Mouse (Mus musculus) CD4-positive helper T cell, adult 2 months (primary cell): Measurements from ENCODE around the gene Vmn1r28.
"Not testable (repeated sequence)": the region's sequence is repeated elsewhere in the genome, so short reads cannot be mapped to it uniquely, and the experiment has no call there.

Experiments used
- DNase-seq: peaks from one replicate; pipeline ENCODE4 v3.0.0-alpha.2; 2012; ENCODE audit warnings: low read depth, missing footprints, low spot score

The Vmn1r28 gene

GRCm38 (mm10) chr6:58261737-58262136, at the start of gene Vmn1r28:
Vmn1r28 (plus strand) TSS chr6:58262037.
- no peak for DNase-seq

DNA sequence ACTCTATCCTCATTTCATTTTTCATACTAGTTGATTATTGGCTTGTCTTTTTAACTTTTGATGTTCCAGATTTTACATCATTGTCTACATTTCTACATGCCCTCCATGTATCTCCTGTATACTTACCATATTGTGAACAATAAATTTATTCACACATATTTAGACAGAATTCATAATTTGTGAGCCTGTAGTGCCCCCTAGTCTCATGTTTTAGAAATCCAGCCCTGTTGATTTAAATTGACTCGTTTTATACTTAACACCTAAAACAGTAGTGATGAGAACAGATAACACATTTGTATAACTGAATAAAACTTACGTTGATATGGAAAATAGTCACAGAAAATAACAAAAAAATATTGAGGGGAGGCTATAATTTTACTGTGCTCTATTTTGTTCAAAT, 45.7 kb upstream of the Vmn1r28 start:
- no peak for DNase-seq

GRCm38 (mm10) chr6:58218721-58219120, 43.1 kb upstream of the Vmn1r28 start, which contains the start of gene Vmn1r27:
Vmn1r27 (minus strand) TSS chr6:58218821.
- DNase-seq = no peak

- DNase-seq = not testable (repeated sequence)
These were observed 17.8 kb downstream of the Vmn1r28 start for GRCm38 (mm10) chr6:58279661-58280060.

DNA sequence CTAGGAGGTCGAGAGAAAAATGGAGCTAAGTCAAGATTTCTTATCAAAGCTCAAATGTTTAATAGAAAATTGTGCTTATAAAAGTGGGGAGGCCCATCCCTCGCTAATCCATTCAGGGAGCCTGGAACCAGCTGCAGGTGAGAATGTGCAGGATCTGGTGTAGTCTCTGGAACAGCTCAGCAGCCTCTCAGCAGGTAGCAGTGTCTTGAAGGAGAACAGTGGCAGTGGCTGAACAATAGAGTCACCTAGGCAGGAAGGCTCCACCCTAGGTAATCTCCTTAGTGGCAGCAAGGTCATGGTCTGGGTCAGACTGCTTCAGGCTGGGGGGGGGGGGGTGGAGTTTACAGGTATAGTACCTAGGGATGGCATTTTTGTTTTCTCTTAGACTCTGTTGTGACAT, 30.4 kb downstream of the Vmn1r28 start:
- no peak for DNase-seq

GRCm38 (mm10) chr6:58298511-58298910, 36.7 kb downstream of the Vmn1r28 start:
- not testable (repeated sequence) for DNase-seq

DNA sequence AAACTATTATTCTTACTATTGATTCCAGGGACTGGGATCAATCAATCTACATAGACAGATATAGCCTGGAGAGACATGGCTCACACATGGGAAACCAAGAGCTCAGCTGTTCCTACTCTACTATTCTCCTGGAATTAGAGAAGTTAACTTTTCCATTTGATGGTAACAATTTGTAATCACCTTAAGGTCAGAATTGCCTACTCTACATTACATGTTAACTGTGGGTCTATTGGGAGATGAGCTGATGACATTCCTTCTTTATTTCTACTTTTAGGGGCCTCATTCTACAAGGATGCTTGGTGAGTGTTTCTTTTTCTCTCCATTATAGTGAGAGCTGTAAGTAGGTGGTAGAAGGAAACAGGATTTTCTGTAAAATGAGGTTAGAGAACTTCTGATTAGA, 39.4 kb downstream of the Vmn1r28 start, which contains the start of gene Vmn1r29:
Gene Vmn1r29 (plus strand): TSS at position 301 of the 400 bp plus-strand sequence.
- no peak for DNase-seq
